Mouse (Mus musculus) frontal cortex, adult 2 months (tissue): Measurements from ENCODE around the gene Jup. TPM values are rescaled to one million over a fixed set of nuclear protein-coding genes. Genes with fewer than 3 reads are reported as not detected.
A peak's percentile ranks its signal among the peaks of the same experiment; 100 is the strongest.

Experiments
- DNase-seq, 2 experiments: peaks; one replicate each; pipeline ENCODE4 v3.0.0; 2022; ENCODE audit warnings: low spot score in 1 of 2; ENCODE audit errors: extremely low spot score in 1 of 2
- polyA plus RNA-seq: library from polyadenylated mRNA; depleted of rRNA; stranded (reverse); fragments of >200 nt; gene quantifications from 2 replicates; pipeline ENCODE4 v1.2.3, GENCODE M21; 2012

Gene Jup
- polyA plus RNA-seq, 1 experiment: 71.3 TPM

GRCm38 (mm10) chr11:100391884-100392345 is 5.6 kb downstream of the Jup start:
- no peak for DNase-seq

- DNase-seq: peak in 1 of 2 experiments; percentile 43
These were observed 6.3 kb downstream of the Jup start for GRCm38 (mm10) chr11:100391081-100391883.

GRCm38 (mm10) chr11:100389931-100390445 is 7.6 kb downstream of the Jup start:
- DNase-seq: no peak

- DNase-seq: peak in 1 of 2 experiments; percentile 27
These were observed 9.0 kb downstream of the Jup start for GRCm38 (mm10) chr11:100388588-100388987.

- peak in 1 of 2 experiments; percentile 64 for DNase-seq
These were observed 9.8 kb downstream of the Jup start for GRCm38 (mm10) chr11:100387589-100388375.

- no peak for DNase-seq
These were observed 10.5 kb downstream of the Jup start for GRCm38 (mm10) chr11:100387111-100387510.

- DNase-seq: no peak
These were observed 11.0 kb downstream of the Jup start for GRCm38 (mm10) chr11:100386586-100386985.

- no peak for DNase-seq
These were observed 12.5 kb downstream of the Jup start for GRCm38 (mm10) chr11:100385016-100385415.

GRCm38 (mm10) chr11:100382682-100383081 is 14.9 kb downstream of the Jup start:
- no peak for DNase-seq

- DNase-seq: no peak
These were observed 18.3 kb downstream of the Jup start for GRCm38 (mm10) chr11:100379311-100379710.

- DNase-seq: no peak
These were observed 19.1 kb downstream of the Jup start for GRCm38 (mm10) chr11:100378446-100378845.

GRCm38 (mm10) chr11:100377989-100378388 is 19.6 kb downstream of the Jup start:
- DNase-seq: no peak

GRCm38 (mm10) chr11:100376746-100377389 is 20.7 kb downstream of the Jup start:
- no peak for DNase-seq

- no peak for DNase-seq
These were observed 21.6 kb downstream of the Jup start for GRCm38 (mm10) chr11:100376005-100376404.

- no peak for DNase-seq
These were observed 22.4 kb downstream of the Jup start for GRCm38 (mm10) chr11:100375127-100375526.

- DNase-seq: no peak
These were observed 25.5 kb downstream of the Jup start for GRCm38 (mm10) chr11:100371981-100372558.

GRCm38 (mm10) chr11:100369822-100370221 is 27.7 kb downstream of the Jup start:
- no peak for DNase-seq

GRCm38 (mm10) chr11:100369145-100369544 is 28.4 kb downstream of the Jup start:
- no peak for DNase-seq

GRCm38 (mm10) chr11:100362979-100363562 is 34.5 kb downstream of the Jup start:
- peak in 1 of 2 experiments; percentile 82 for DNase-seq
